Mouse (Mus musculus) embryonic fibroblast, embryonic 13.5 days (primary cell): Measurements from ENCODE around the gene Vps45.
A peak's percentile ranks its signal among the peaks of the same experiment; 100 is the strongest.

Source experiments
- CTCF ChIP-seq: IDR thresholded peaks from 2 replicates; pipeline ENCODE4 v1.5.1; 2011; ENCODE audit warnings: mild to moderate bottlenecking, control low read depth, low read length, moderate library complexity, borderline replicate concordance; ENCODE audit not compliant: insufficient read depth
- POLR2A ChIP-seq: IDR thresholded peaks from 2 replicates; pipeline ENCODE4 v1.6.1; 2011; ENCODE audit warnings: low read depth, mild to moderate bottlenecking, control low read depth, low read length, moderate library complexity

DNA sequence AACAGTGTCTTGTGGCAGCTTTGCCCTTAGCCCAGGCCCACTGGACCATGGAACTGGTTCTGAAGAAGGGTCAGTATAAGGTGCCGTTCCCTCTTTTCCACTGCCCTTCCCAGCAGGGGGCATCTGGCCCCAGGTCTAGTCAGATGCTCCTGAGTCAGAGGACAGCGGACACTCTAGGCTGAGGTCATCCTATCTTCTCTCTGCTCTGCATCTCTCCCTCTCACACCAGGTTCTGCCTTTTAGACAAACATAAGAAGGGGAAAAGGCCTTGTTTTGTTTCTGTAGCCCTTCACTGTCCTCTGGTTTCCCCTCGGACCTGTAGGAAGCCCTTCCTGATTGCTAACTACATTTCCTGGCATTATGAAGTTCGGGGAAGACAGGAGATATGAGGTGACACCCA is 64.4 kb downstream of the Vps45 start:
- TF ChIP-seq CTCF (no peak), POLR2A (peak; percentile 14; the same call in 1 of the 2 replicates)
